Mouse (Mus musculus): Measurements from ENCODE around the gene Gm49403.

Gm49403 gene

GRCm38 (mm10) chr19:8919684-8920072 is 35.9 kb downstream of the Gm49403 start:
- no peak for DNase-seq

DNA sequence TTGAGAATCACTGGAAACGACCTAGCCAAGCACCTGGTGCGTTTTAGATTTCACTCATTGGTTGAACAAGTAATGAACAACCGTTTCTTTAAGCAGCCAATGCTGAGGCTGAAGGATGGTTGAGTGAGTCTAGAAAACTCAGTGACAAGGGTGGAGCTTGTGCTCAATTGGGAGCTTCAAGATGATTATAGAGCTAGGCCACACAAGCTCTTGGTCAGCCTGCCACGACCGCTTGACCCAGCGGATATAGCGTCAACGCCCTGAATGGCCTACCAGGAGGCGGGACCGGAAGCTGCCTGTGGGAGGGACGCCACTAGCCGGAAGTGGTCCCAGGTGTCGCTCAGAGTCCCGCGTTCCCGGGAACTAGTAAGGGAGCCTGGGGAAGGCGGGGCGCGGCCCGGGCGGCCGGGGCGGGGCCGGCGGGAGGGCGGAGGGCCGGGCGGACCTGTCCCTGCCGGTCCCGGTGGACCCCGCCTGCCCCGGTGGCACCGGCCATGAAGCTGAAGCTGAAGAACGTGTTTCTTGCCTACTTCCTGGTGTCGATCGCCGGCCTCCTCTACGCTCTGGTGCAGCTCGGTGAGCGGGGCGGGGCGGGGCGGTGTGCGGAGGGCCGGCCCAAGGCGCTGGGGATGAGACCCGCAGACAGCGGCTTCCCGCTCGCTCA is 36.5 kb downstream of the Gm49403 start, which contains the start of gene B3gat3:
Gene B3gat3, plus strand, starts transcription at position 302 of the 664 bp plus-strand sequence.
- peak; percentile 85 for DNase-seq

GRCm38 (mm10) chr19:8920836-8921291 is 37.1 kb downstream of the Gm49403 start:
- DNase-seq = no peak

- no peak for DNase-seq
Observed at GRCm38 (mm10) chr19:8921741-8922140, 38.0 kb downstream of the Gm49403 start.

DNA sequence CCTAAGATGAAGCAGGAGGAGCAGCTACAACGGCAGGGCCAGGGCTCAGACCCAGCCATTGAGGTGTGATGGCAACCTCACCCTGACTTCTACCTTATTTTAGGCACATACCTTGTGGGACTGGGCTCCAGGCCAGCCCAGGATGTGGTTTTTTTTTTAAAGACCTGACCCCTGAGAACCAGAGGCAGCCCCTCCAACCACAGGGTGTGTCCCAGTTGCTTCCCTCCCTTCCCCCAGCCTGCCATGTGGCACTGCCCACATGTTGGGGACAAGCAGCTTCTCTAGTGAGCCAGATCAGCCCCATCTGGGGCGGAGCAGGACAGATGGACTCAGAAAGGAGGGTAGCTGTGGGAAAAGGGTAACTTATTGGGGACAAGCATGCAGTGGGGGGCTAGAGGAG is 43.0 kb downstream of the Gm49403 start:
- DNase-seq = no peak

DNA sequence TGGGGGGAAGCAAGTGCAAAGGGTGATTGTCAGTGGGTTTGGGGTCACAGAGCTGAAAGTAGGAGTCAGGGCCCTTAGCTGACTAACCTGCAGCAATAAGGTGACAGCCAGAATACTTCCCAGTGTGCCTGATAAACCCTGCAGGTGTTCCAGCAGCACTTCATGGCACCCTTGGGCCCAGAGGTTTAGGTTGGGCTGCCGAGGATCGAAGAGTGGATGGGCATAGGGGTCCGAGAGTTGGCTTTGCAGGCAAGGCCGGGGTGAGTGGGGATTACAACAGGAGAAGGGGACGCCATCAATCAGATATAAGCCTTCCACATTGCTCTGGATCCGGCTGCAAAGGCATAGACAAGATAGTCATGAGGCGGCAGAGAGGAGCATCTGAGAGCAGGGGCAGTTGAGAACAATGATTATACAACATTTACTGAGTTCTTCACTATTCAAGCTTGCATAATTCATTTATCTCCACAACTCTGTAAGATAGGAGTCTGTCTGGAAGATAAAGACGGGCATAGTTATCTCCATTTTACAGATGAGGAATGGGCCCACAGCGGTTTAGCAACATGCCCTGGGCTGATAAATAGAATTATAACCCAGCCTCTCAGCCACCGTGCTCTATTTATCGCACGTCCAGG is 44.3 kb downstream of the Gm49403 start:
- DNase-seq = no peak

- no peak for DNase-seq
Observed at GRCm38 (mm10) chr19:8928689-8929223, 45.0 kb downstream of the Gm49403 start.

DNA sequence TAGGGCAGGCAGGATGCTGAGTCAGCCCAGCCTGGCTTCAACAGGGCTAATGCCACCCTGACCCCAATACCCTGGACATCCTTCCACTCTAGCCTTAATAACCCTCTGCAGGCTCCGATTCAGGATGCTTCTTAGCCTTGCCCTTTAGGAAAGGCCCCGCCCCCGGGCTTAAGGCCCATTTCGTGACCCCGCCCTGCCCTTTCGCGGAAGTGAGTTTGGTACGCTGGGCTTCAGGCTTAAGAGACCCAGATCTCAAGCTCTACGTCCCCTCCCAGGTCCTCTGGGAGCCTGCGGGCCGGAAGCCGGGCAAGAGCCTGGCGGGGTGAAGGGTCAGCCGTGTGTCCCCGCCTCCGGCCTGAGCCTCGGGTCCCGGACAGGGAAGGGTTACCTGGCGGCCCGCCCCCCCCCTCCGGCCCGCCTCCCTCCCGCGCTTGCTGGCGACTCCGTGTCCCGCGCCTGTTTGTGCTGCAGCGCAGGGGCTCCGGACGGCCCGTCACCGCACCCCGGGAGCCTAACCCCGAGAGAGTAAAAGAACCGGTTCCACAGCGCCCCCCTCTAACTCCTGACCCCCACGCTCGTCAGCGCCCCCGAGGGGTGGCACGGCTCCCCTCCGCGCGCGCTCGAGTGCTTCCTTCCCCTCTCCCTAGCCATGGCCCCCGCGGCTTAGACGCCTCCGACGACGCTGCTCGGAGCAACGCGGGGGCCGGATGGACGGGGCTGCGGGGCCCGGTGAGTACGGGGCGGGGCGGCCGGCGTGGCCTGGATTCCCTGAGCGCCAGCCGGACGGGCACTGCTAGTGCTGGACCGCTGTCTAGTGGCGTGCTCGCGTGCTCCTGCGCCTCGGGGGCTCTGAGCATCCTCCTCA is 45.7 kb downstream of the Gm49403 start, which contains the start of the genes Rom1 and Eml3:
Gene Rom1, minus strand, starts transcription at position 133 of the 865 bp plus-strand sequence.
Gene Eml3, plus strand, starts transcription at position 329 of the 865 bp plus-strand sequence.
- peak; percentile 90 for DNase-seq

DNA sequence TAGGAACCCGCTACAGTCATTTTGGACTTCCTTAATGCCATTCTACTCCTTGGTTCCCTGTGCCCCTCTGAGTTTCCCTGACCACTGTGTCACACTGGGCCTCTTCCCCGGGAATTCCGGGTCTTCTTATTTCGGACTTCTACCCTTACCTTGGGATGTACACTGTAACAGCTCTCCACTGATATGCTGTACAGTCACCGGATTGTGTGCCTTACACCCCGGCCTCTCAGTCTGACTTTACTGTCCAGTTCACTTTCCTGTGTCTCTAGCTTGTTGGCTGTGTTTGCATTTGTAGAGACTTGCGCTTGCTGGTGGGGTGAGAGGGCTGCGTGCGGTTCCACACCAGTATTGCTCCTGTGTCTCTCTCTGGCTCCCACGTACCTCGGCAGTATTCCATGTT is 46.4 kb downstream of the Gm49403 start:
- DNase-seq = no peak

DNA sequence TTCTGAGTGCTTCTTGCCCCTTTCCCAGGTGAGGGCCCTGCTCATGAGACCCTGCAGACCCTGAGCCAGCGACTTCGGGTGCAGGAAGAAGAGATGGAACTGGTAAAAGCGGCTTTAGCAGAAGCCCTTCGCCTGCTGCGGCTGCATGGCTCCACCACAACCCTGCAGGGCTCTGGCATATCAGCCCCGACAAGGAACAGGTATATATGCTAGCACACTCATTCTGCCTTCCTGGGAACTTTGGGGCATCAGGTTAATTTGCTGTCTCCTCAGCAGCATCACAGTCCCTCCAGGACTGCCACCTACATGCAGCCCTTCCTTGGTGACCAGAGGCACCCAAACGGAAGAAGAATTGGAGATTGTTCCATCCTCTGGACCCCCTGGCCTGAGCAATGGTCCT is 47.0 kb downstream of the Gm49403 start:
- no peak for DNase-seq

- no peak for DNase-seq
Observed at GRCm38 (mm10) chr19:8936736-8937135, 53.0 kb downstream of the Gm49403 start.
